Mouse (Mus musculus) lung, postnatal 0 days (tissue): ENCODE data around the gene Zfp13. TPM values are rescaled to one million over a fixed set of nuclear protein-coding genes. Genes with fewer than 3 reads are reported as not detected.
A peak's percentile ranks its signal among the peaks of the same experiment; 100 is the strongest.

ENCODE experiments used
- ATAC-seq: fragments of 200-750 bp; cut with Nextera tagmentation; 2 replicates; pipeline ENCODE4 v1.8.0; 2017; ENCODE audit warnings: moderate library complexity
- DNase-seq: peaks from one replicate; pipeline ENCODE4 v3.0.0-alpha.2; 2016; ENCODE audit warnings: low spot score
- H3K27ac ChIP-seq: fragments of 300-500 bp; sonication (generic); 2 replicates; pipeline ENCODE4 v1.5.1; 2014; ENCODE audit warnings: antibody characterized with exemption, mild to moderate bottlenecking, low read length, mixed read lengths
- H3K27me3 ChIP-seq: fragments of 300-500 bp; sonication (generic); replicated peaks from 2 replicates; pipeline ENCODE4 v1.6.1; 2014; ENCODE audit warnings: low read length, mixed read lengths; ENCODE audit not compliant: insufficient read depth
- H3K36me3 ChIP-seq: fragments of 300-500 bp; sonication (generic); 2 replicates; pipeline ENCODE4 v1.6.1; 2014; ENCODE audit warnings: low read length, mixed read lengths; ENCODE audit not compliant: insufficient read depth
- H3K4me1 ChIP-seq: fragments of 300-500 bp; sonication (generic); 2 replicates; pipeline ENCODE4 v1.6.1; 2014; ENCODE audit warnings: antibody characterized with exemption, low read depth, low read length, mixed read lengths; ENCODE audit not compliant: insufficient read depth
- H3K4me2 ChIP-seq: fragments of 300-500 bp; sonication (generic); replicated peaks from 2 replicates; pipeline ENCODE4 v1.6.1; 2014; ENCODE audit warnings: low read depth, mild to moderate bottlenecking, low read length, moderate library complexity, mixed read lengths
- H3K4me3 ChIP-seq: fragments of 300-500 bp; sonication (generic); 2 replicates; pipeline ENCODE4 v1.5.1; 2014; ENCODE audit warnings: low read depth, low read length
- H3K9ac ChIP-seq: fragments of 300-500 bp; sonication (generic); replicated peaks from 2 replicates; pipeline ENCODE4 v1.6.1; 2014; ENCODE audit warnings: low read depth, mild to moderate bottlenecking
- H3K9me3 ChIP-seq: fragments of 300-500 bp; sonication (generic); 2 replicates; pipeline ENCODE4 v1.6.1; 2016; ENCODE audit warnings: low read length, mixed read lengths
- CTCF ChIP-seq: IDR thresholded peaks from 2 replicates; pipeline ENCODE4 v1.5.1; 2016; ENCODE audit warnings: antibody characterized with exemption, mild to moderate bottlenecking
- EP300 ChIP-seq: IDR thresholded peaks from 2 replicates; pipeline ENCODE4 v1.6.1; 2016; ENCODE audit warnings: antibody characterized with exemption, mild to moderate bottlenecking, control low read depth
- WGBS: fragments of 180-500 bp; shearing (Covaris S2); extraction: QIAGEN DNeasy Blood & Tissue Kit; methylation state at CpG from one replicate; pipeline ENCODE4 v1.1.7; 2014; 5-methylcytosine and 5-hydroxymethylcytosine counted together
- polyA plus RNA-seq: library from polyadenylated mRNA; unstranded; fragments of >200 nt; fragmentation: Nextera tagmentation; extraction: Ambion mirVana; gene quantifications from 2 replicates; pipeline ENCODE4 v1.2.1, GENCODE M21; 2015

The Zfp13 gene
- polyA plus RNA-seq, 1 experiment from 2014 or later, result 5.5 TPM

GRCm38 (mm10) chr17:23592926-23593300 lies 6.4 kb downstream of the Zfp13 start:
- peak overlapping the region; percentile 40 for H3K4me3 ChIP-seq
- H3K36me3 ChIP-seq, result no peaks in the 10 kb centered on the region
- TF ChIP-seq CTCF (no peak), EP300 (no peak)
- peak overlapping the region; percentile 73 for H3K4me2 ChIP-seq
- ATAC-seq (peak; percentile 57), DNase-seq (no peak)
- H3K9ac ChIP-seq, result no peak overlapping the region; the same call in 1 of the 2 replicates
- 0 out of 2 replicates have a peak, but pooled peaks cover 3% of the 10 kb centered on the region for H3K4me1 ChIP-seq
- H3K27me3 ChIP-seq, result no peaks in the 10 kb centered on the region
- 8% methylated on average over 13 of the region's 13 CpGs for whole genome bisulfite sequencing
- H3K27ac ChIP-seq, result peak overlapping the region; percentile 62
- H3K9me3 ChIP-seq, result no peaks in the 10 kb centered on the region

GRCm38 (mm10) chr17:23592208-23592925 lies 6.9 kb downstream of the Zfp13 start:
- no peaks in the 10 kb centered on the region for H3K36me3 ChIP-seq
- 6% methylated on average over 34 of the region's 34 CpGs for WGBS
- TF ChIP-seq CTCF, result no peak
- TF ChIP-seq EP300, result no peak
- peak overlapping the region; percentile 40 for H3K4me3 ChIP-seq
- DNase-seq (peak; percentile 97), ATAC-seq (peak; percentile 100)
- H3K9ac ChIP-seq, result peak overlapping the region; percentile 3; the same call in 1 of the 2 replicates
- no peaks in the 10 kb centered on the region for H3K27me3 ChIP-seq
- H3K27ac ChIP-seq, result peak overlapping the region; percentile 62
- no peaks in the 10 kb centered on the region for H3K9me3 ChIP-seq
- peak overlapping the region; percentile 73 for H3K4me2 ChIP-seq
- 0 out of 2 replicates have a peak, but pooled peaks cover 3% of the 10 kb centered on the region for H3K4me1 ChIP-seq

GRCm38 (mm10) chr17:23587253-23587652 lies 12.0 kb downstream of the Zfp13 start:
- Histone ChIP-seq H3K27me3 (no peaks in the 10 kb centered on the region), H3K9me3 (no peaks in the 10 kb centered on the region), H3K27ac (no peak overlapping the region), H3K36me3 (no peaks in the 10 kb centered on the region), H3K4me1 (peaks cover 13% of the 10 kb centered on the region; the same call in 1 of the 2 replicates), H3K4me2 (no peak overlapping the region), H3K9ac (no peak overlapping the region), H3K4me3 (no peak overlapping the region)
- DNase-seq, result no peak
- ATAC-seq, result 0 out of 2 replicates have a peak, but pooled peaks have one; percentile 44
- WGBS, result 29% methylated on average over 2 of the region's 2 CpGs
- TF ChIP-seq EP300 (no peak), CTCF (no peak)

- no peaks in the 10 kb centered on the region for H3K36me3 ChIP-seq
- H3K27ac ChIP-seq, result no peak overlapping the region
- 1% methylated on average over 22 of the region's 22 CpGs for WGBS
- no peaks in the 10 kb centered on the region for H3K9me3 ChIP-seq
- peak overlapping the region; percentile 62 for H3K9ac ChIP-seq
- peaks cover 13% of the 10 kb centered on the region; the same call in 1 of the 2 replicates for H3K4me1 ChIP-seq
- H3K27me3 ChIP-seq, result no peaks in the 10 kb centered on the region
- TF ChIP-seq CTCF, result no peak
- TF ChIP-seq EP300, result no peak
- ATAC-seq (peak; percentile 78), DNase-seq (peak; percentile 82)
- peak overlapping the region; percentile 70 for H3K4me3 ChIP-seq
- peak overlapping the region; percentile 67 for H3K4me2 ChIP-seq
Observed at GRCm38 (mm10) chr17:23585721-23586491, 13.4 kb downstream of the Zfp13 start.

GRCm38 (mm10) chr17:23584786-23585185 lies 14.5 kb downstream of the Zfp13 start:
- H3K4me1 ChIP-seq, result peaks cover 13% of the 10 kb centered on the region; the same call in 1 of the 2 replicates
- H3K9ac ChIP-seq, result no peak overlapping the region
- H3K36me3 ChIP-seq, result no peaks in the 10 kb centered on the region
- no peak overlapping the region for H3K27ac ChIP-seq
- no peaks in the 10 kb centered on the region for H3K9me3 ChIP-seq
- no peak overlapping the region; the same call in 1 of the 2 replicates for H3K4me2 ChIP-seq
- WGBS, result 72% methylated on average over 8 of the region's 8 CpGs
- H3K27me3 ChIP-seq, result no peaks in the 10 kb centered on the region
- TF ChIP-seq CTCF (no peak), EP300 (no peak)
- no peak overlapping the region for H3K4me3 ChIP-seq
- no peak for ATAC-seq
- no peak for DNase-seq

DNA sequence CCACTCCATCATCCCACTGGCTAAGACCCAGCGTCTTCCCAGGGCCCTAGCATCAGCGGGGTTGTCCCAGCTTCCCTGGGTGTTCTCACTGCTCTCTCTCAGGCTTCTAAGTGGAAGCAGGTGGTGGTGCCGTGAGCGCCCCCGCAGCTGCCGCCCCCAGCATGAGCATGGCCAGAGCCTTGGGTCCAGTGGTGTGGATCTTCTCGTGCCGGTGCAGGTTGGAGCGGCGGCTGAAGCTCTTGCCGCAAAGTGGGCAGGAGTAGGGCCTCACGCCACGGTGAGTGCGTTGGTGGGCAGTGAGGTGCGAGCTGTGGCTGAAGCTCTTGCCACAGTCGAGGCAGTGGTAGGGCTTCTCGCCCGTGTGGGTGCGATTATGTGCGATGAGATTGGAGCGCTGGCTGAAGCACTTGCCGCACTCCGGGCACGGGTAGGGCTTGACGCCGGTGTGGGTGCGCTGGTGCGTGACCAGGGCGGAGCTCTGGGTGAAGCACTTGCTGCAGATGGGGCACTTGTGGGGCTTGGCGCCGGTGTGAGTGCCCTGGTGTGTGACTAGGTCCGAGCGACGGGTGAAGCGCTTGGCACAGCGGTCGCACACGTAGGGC lies 23.2 kb downstream of the Zfp13 start:
- ATAC-seq (0 out of 2 replicates have a peak, but pooled peaks have one; percentile 16), DNase-seq (no peak)
- Histone ChIP-seq H3K4me2 (no peak overlapping the region), H3K9me3 (no peaks in the 10 kb centered on the region), H3K27ac (no peak overlapping the region), H3K36me3 (peaks cover 25% of the 10 kb centered on the region), H3K27me3 (no peaks in the 10 kb centered on the region), H3K4me1 (no peaks in the 10 kb centered on the region), H3K4me3 (no peak overlapping the region), H3K9ac (no peak overlapping the region)
- TF ChIP-seq CTCF (no peak), EP300 (no peak)
- WGBS, result 95% methylated on average over 38 of the region's 38 CpGs
